Comparison of ENCODE assay signal across 9 mouse cellular contexts in genomic region chr5:110285156-110285555, GRCm38 (mm10). TPM values are rescaled to one million over a fixed set of nuclear protein-coding genes. Genes with fewer than 3 reads are reported as not detected.
DNase-seq lines count a peak whose midpoint lies in the region; ATAC-seq and TF ChIP-seq lines count a peak whose summit lies in the region.
"Had no signal": no experiment of that assay in that cellular context is flagged by ENCODE, and none has a peak within 500 bp of the region (broad histone marks: within the 10 kb centered on the region; RNA-seq: fewer than 3 reads in every experiment).

No protein-coding gene starts in this region.

- no peak for TF ChIP-seq CTCF in kidney, adult 2 months (conservative IDR thresholded peaks at IDR 0.05; ENCODE audit: insufficient read depth, insufficient read length, low read depth, low read length)

- no peaks in the 10 kb centered on the region for H3K9me3 ChIP-seq in forebrain, embryonic 10.5 days

- 12% methylated on average over 15 of the region's 15 CpGs for WGBS in forebrain, embryonic 10.5 days
- 1% methylated on average over 15 of the region's 15 CpGs for WGBS in kidney, adult 2 months

- DNase-seq in adrenal gland, adult 2 months: peak; percentile 16
- no peak for DNase-seq in adrenal gland, postnatal 25 days
- peak; percentile 26 for DNase-seq in CD4-positive helper T cell, adult 2 months (ENCODE audit: low read depth, low spot score)
- no peak for DNase-seq in forebrain, embryonic 10.5 days (ENCODE audit: extremely low spot score, low spot score)
- peak; percentile 48 for DNase-seq in kidney, adult 2 months
- DNase-seq in left cerebral cortex, postnatal 25 days (ENCODE audit: low spot score in 2 of 2): no peak
- no peak for DNase-seq in cerebellum, adult 9-10 months

- no peak overlapping the region for H3K27ac ChIP-seq in forebrain, embryonic 10.5 days
- H3K27ac ChIP-seq in kidney, adult 2 months (ENCODE audit: insufficient read depth, low read depth, low read length): no peak overlapping the region

- H3K27me3 ChIP-seq in forebrain, embryonic 10.5 days (ENCODE audit: poor library complexity, severe bottlenecking): peaks cover 23% of the 10 kb centered on the region
- no peaks in the 10 kb centered on the region for H3K27me3 ChIP-seq in kidney, adult 2 months (replicated peaks; ENCODE audit: control insufficient read depth, insufficient read depth, low read length)

- no peak for TF ChIP-seq POLR2A in kidney, adult 2 months (IDR thresholded peaks at IDR 0.05; ENCODE audit: low read depth, low read length)

- H3K4me3 ChIP-seq in forebrain, embryonic 10.5 days: peak overlapping the region; percentile 82
- H3K4me3 ChIP-seq in kidney, adult 2 months (ENCODE audit: insufficient read depth, low read depth, low read length): peak overlapping the region; percentile 80

- ATAC-seq in megakaryocyte-erythroid progenitor cell, adult 5-6 weeks (replicated peaks; ENCODE audit: low FRiP score, low TSS enrichment, poor library complexity, severe bottlenecking): peak; percentile 23

- peaks cover 14% of the 10 kb centered on the region for H3K36me3 ChIP-seq in forebrain, embryonic 10.5 days (replicated peaks)
- no peaks in the 10 kb centered on the region for H3K36me3 ChIP-seq in kidney, adult 2 months (ENCODE audit: control insufficient read depth, insufficient read depth, low read length)

- intact Hi-C loops in left cerebral cortex, postnatal 25 days (cut with DNase I): no loop called here

- peaks cover 28% of the 10 kb centered on the region for H3K4me1 ChIP-seq in forebrain, embryonic 10.5 days
- peaks cover 4% of the 10 kb centered on the region; the same call in 1 of the 2 replicates for H3K4me1 ChIP-seq in kidney, adult 2 months (ENCODE audit: control insufficient read depth, insufficient read depth, low read length)

RNA-seq across cellular contexts. Expression of gene Pxmp2, which starts 0.8 kb away (rescaled TPM):
- 10 to 100 TPM; 12.2 to 19.2 TPM for total RNA-seq in adrenal gland, adult 2 months (2021)
- 10.4 and 18.1 TPM in 2 replicates for polyA plus RNA-seq in adrenal gland, adult 2 months (2012; rRNA removed)
- 9.4 and 10.7 TPM in 2 replicates for total RNA-seq in adrenal gland, postnatal 25 days (2021)
- polyA plus RNA-seq in forebrain, embryonic 10.5 days (2016; fragmentation: Nextera tagmentation; extraction: Ambion mirVana): 15.3 and 15.6 TPM in 2 replicates
- 73.1 and 83.7 TPM in 2 replicates for polyA plus RNA-seq in kidney, adult 2 months (2012; rRNA removed)
- total RNA-seq in megakaryocyte-erythroid progenitor cell, adult 5-6 weeks (2014; fragmentation: Nextera tagmentation): 14.6 and 42.8 TPM in 2 replicates
- total RNA-seq in megakaryocyte-erythroid progenitor cell, adult 5-6 weeks (2017): 15.4 and 18.7 TPM in 2 replicates
- total RNA-seq in left cerebral cortex, postnatal 25 days (2021): 1 to 10 TPM; 8.0 to 8.1 TPM

RNA-seq across cellular contexts. Expression of gene Pole, which starts 0.9 kb away (rescaled TPM):
- total RNA-seq in adrenal gland, adult 2 months (2021): 1 to 10 TPM; 1.5 to 1.6 TPM
- 1.1 and 1.2 TPM in 2 replicates for polyA plus RNA-seq in adrenal gland, adult 2 months (2012; rRNA removed)
- 6.2 and 8.0 TPM in 2 replicates for total RNA-seq in adrenal gland, postnatal 25 days (2021)
- polyA plus RNA-seq in forebrain, embryonic 10.5 days (2016; fragmentation: Nextera tagmentation; extraction: Ambion mirVana): 52.2 and 60.3 TPM in 2 replicates
- polyA plus RNA-seq in kidney, adult 2 months (2012; rRNA removed): 1.7 and 2.0 TPM in 2 replicates
- 124 and 127 TPM in 2 replicates for total RNA-seq in megakaryocyte-erythroid progenitor cell, adult 5-6 weeks (2014; fragmentation: Nextera tagmentation)
- 45.6 and 51.5 TPM in 2 replicates for total RNA-seq in megakaryocyte-erythroid progenitor cell, adult 5-6 weeks (2017)
- 1 to 10 TPM; 1.3 TPM for total RNA-seq in left cerebral cortex, postnatal 25 days (2021)

RNA-seq across cellular contexts. Expression of gene Pgam5, which starts 15.4 kb away (rescaled TPM):
- total RNA-seq in adrenal gland, adult 2 months (2021): 10 to 100 TPM; 46.6 to 58.5 TPM
- 23.5 and 25.7 TPM in 2 replicates for polyA plus RNA-seq in adrenal gland, adult 2 months (2012; rRNA removed)
- total RNA-seq in adrenal gland, postnatal 25 days (2021): 44.7 and 49.8 TPM in 2 replicates
- polyA plus RNA-seq in forebrain, embryonic 10.5 days (2016; fragmentation: Nextera tagmentation; extraction: Ambion mirVana): 102 and 105 TPM in 2 replicates
- polyA plus RNA-seq in kidney, adult 2 months (2012; rRNA removed): 17.0 and 18.1 TPM in 2 replicates
- 52.9 and 53.2 TPM in 2 replicates for total RNA-seq in megakaryocyte-erythroid progenitor cell, adult 5-6 weeks (2014; fragmentation: Nextera tagmentation)
- 45.3 and 53.1 TPM in 2 replicates for total RNA-seq in megakaryocyte-erythroid progenitor cell, adult 5-6 weeks (2017)
- 10 to 100 TPM; 60.0 to 65.1 TPM for total RNA-seq in left cerebral cortex, postnatal 25 days (2021)

RNA-seq across cellular contexts. Expression of gene Ankle2, which starts 54.4 kb away (rescaled TPM):
- total RNA-seq in adrenal gland, adult 2 months (2021): 10 to 100 TPM; 39.3 to 46.5 TPM
- 7.5 and 8.7 TPM in 2 replicates for polyA plus RNA-seq in adrenal gland, adult 2 months (2012; rRNA removed)
- total RNA-seq in adrenal gland, postnatal 25 days (2021): 38.7 and 52.6 TPM in 2 replicates
- 28.5 and 30.2 TPM in 2 replicates for polyA plus RNA-seq in forebrain, embryonic 10.5 days (2016; fragmentation: Nextera tagmentation; extraction: Ambion mirVana)
- 7.5 and 8.6 TPM in 2 replicates for polyA plus RNA-seq in kidney, adult 2 months (2012; rRNA removed)
- 27.2 and 30.6 TPM in 2 replicates for total RNA-seq in megakaryocyte-erythroid progenitor cell, adult 5-6 weeks (2014; fragmentation: Nextera tagmentation)
- 48.1 and 52.9 TPM in 2 replicates for total RNA-seq in megakaryocyte-erythroid progenitor cell, adult 5-6 weeks (2017)
- total RNA-seq in left cerebral cortex, postnatal 25 days (2021): 10 to 100 TPM; 37.5 to 46.0 TPM

RNA-seq across cellular contexts. Expression of gene P2rx2, which starts 57.9 kb away (rescaled TPM):
- under 1 TPM; 0.23 to 0.38 TPM for total RNA-seq in adrenal gland, adult 2 months (2021)
- 0.18 and 0.58 TPM in 2 replicates for polyA plus RNA-seq in adrenal gland, adult 2 months (2012; rRNA removed)
- total RNA-seq in adrenal gland, postnatal 25 days (2021): 0.55 TPM in 1 of 2 replicates, not detected in the other
- 0.49 and 0.74 TPM in 2 replicates for polyA plus RNA-seq in forebrain, embryonic 10.5 days (2016; fragmentation: Nextera tagmentation; extraction: Ambion mirVana)
- 0.59 and 0.90 TPM in 2 replicates for polyA plus RNA-seq in kidney, adult 2 months (2012; rRNA removed)
- total RNA-seq in megakaryocyte-erythroid progenitor cell, adult 5-6 weeks (2014; fragmentation: Nextera tagmentation): not detected in 2 replicates
- not detected in 2 replicates for total RNA-seq in megakaryocyte-erythroid progenitor cell, adult 5-6 weeks (2017)
- under 1 TPM in 1 of 2 experiments, not detected in 1; 0.23 TPM for total RNA-seq in left cerebral cortex, postnatal 25 days (2021)
- total RNA-seq: heart, postnatal 36 days had no signal

Comparison
In these comparisons a context has a peak if more than half of its experiments do, and no peak if none do; other contexts are left out.
1. DNase-seq: peak in adrenal gland, adult 2 months (single experiment), CD4-positive helper T cell, adult 2 months (single experiment) and kidney, adult 2 months (single experiment); none in adrenal gland, postnatal 25 days (single experiment), forebrain, embryonic 10.5 days (single experiment), left cerebral cortex, postnatal 25 days (0 of 2) and cerebellum, adult 9-10 months (single experiment).